Mouse (Mus musculus) layer of hippocampus, adult 8-10 months (tissue): ENCODE results near the gene Hspg2. TPM values are rescaled to one million over a fixed set of nuclear protein-coding genes. Genes with fewer than 3 reads are reported as not detected.

ENCODE experiments used
- DNase-seq, 2 experiments: peaks; one replicate each; pipeline ENCODE4 v3.0.0; 2022; ENCODE audit warnings: low spot score in 2 of 2
- total RNA-seq, 4 experiments: library from RNA; stranded (reverse); gene quantifications; 2 replicates each; pipeline ENCODE4 v1.2.4; 2022

Hspg2 gene
- total RNA-seq, 4 experiments from 2014 or later: 4.2 to 6.1 (median 5.6) TPM

GRCm38 (mm10) chr4:137498882-137499583 lies 30.5 kb downstream of the Hspg2 start:
- no peak for DNase-seq

- DNase-seq: no peak
Observed at GRCm38 (mm10) chr4:137500149-137500548, 31.6 kb downstream of the Hspg2 start.

- DNase-seq: no peak
Observed at GRCm38 (mm10) chr4:137500953-137501352, 32.4 kb downstream of the Hspg2 start.

GRCm38 (mm10) chr4:137502183-137502582 lies 33.6 kb downstream of the Hspg2 start:
- DNase-seq: no peak

DNA sequence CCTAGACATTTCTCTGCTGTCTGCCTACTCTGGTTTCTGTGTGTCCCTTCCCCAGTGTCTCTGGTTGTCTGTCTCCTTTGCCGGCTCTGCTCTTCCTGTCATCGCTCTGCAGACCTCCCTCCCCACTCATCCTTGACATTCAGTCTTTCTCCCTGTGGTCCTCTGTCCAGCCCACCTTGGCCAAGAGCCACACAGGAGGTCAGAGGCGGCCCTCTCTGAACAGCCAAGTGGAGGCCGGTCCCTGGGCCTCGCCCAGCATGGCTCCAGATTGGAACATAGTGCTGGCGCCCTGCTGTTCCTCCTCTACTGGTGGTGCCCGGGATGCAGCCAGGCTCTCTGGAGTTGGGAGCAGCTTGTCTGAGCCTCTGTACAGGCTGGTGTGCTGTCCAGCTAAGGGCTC lies 34.2 kb downstream of the Hspg2 start:
- DNase-seq: no peak

DNA sequence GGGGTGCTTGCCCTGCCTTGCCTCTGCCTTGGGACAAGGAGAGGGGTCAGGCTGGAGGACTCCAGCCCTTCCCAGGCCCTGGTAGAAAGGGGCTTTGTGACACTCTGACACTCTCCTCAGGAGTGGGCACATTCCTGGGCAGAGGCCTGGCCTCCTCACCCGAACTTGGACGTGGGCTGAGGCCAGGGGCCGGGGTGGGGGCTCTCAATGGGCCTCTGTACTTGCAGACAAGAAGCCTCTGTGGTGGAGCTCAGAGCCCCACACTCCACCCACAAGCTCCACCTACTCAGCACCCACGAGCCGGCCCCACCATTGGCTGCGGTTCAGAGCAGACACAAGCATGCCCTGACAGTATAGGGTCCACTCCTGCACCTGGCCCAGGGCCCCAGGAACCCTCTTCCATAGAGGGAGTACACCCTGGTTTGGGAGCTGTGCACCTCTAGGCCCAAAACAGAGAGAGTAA lies 35.0 kb downstream of the Hspg2 start:
- peak; percentile 18 to 42 for DNase-seq

DNA sequence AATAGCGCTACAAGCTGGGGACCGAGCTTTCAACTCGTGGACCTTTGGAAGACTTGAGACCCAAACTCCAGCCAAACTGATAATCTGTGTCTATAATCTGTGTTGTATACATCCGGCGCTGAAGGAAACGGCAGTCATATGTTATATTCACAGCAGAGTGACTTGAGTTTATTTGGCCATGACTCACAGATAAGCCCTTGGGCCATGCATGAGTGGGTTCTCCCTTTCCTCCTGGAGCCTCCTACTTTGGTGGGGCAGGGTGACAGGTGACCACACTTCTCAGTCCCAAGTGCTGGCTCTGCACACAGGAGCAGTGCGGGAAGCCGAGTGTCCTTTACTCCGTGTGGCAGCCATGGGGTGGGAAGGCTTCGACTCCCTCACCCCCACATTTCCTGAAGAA lies 38.1 kb downstream of the Hspg2 start:
- no peak for DNase-seq

GRCm38 (mm10) chr4:137509528-137509927 lies 41.0 kb downstream of the Hspg2 start:
- DNase-seq: no peak

DNA sequence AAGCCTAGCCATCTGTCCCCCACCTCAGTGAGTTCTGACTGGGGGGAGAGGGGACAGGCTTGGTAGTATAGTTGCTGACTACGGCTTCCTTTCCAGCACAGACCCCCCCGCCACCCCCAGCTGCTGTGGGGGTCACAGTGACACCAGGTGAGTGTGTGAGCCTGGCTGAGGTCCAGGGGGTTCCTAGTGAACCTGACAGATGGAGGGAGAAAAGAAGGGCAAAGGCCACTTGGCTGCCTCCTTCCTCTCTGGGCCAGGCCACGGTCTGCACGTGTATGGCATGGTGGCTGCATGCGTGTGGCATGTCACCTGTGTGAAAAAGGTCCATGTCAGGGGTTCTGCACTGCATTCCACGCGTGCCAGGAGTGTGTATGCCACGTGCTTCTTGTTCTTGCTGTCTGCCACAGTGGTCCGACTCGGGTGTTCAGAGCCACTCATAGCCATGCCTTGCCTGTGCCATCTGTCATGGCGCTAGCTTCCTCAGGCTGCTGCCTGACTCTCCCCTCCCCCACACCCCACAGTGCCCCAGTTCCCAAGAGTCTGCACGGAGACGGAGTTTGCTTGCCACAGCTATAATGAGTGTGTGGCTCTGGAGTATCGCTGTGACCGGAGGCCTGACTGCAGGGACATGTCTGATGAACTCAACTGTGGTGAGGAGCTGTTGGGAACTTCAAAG lies 41.6 kb downstream of the Hspg2 start:
- no peak for DNase-seq

- DNase-seq: no peak
Observed at GRCm38 (mm10) chr4:137512897-137513296, 44.3 kb downstream of the Hspg2 start.

DNA sequence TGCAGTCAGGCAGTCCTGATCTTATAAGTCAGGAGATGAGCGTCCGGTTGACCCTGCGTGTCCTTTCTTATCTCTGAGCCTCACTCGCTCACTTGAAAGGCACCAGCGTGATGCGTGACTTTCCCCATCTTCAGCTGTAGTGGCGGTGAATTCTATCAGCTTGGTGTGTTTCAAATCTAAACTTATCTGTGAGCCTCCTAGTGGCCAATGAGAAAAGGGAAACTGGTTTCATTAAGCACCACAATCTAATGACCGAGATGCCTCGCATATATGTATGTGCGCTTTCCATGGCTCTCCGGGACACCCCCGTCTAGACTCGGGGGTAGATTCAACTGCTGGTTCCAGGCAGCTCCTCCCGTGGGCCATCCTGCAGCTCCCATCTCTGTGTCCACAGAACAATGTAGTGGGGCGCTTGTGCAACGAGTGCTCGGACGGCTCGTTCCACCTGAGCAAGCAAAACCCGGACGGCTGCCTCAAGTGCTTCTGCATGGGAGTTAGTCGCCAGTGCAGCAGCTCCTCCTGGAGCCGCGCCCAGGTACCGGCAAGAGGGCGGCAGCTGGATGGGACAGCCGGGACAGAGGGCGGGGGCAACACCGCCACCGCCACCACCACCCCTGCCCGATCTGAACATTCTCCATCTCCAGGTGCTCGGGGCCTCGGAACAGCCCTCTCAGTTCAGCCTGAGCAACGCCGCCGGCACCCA lies 49.6 kb downstream of the Hspg2 start:
- DNase-seq: no peak

DNA sequence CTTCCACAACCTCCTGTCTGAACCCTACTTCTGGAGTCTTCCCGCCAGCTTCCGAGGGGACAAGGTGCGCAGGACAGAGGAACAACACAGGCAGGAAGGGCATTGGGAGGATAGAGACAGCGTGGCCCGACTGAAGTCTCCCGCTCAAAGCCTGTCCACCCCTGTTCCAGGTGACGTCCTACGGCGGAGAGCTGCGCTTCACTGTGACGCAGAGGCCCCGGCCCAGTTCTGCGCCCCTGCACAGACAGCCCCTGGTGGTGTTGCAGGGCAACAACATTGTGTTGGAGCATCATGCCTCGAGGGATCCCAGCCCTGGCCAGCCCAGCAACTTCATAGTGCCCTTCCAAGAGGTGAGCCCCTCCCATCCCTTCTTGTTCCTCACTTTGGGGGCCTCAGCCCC lies 50.2 kb downstream of the Hspg2 start:
- DNase-seq: no peak

DNA sequence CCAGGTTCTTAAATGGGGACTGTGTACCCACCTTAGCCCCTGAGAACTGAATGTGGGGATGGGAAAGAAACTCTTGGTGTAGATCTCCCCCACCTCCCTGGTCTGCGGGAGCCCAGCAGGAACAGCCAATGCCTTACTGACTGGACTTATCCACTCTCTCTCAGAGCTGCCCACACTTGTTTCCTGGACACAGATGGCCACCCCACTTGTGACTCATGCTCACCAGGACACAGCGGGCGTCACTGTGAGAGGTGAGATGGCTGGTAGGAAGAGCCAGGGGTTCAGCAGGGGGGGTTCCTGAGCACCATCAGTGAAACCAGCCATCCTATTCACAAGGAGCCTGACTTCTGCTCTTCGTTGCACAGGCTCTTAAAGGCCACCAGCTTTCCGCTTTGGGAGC lies 51.8 kb downstream of the Hspg2 start:
- DNase-seq: no peak

- no peak for DNase-seq
Observed at GRCm38 (mm10) chr4:137521966-137522365, 53.4 kb downstream of the Hspg2 start.

DNA sequence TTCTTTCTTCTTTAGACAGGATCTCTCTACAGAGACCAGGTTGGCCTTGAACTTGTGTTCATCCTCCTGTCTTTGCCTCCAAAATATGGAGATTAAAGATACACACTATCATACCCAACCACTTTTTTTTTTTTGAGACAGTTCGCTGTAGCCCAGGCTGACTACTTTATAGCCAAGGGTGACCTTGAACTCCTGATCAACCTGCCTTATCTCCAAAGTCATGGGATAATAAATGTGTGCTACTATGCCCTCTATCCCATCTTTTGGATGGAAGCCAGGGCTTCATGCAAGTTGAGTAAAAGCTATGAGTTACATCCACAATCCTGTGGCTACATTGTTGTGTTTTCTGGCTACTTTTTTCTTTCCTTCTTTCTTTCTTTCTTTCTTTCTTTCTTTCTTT lies 56.9 kb downstream of the Hspg2 start:
- no peak for DNase-seq

DNA sequence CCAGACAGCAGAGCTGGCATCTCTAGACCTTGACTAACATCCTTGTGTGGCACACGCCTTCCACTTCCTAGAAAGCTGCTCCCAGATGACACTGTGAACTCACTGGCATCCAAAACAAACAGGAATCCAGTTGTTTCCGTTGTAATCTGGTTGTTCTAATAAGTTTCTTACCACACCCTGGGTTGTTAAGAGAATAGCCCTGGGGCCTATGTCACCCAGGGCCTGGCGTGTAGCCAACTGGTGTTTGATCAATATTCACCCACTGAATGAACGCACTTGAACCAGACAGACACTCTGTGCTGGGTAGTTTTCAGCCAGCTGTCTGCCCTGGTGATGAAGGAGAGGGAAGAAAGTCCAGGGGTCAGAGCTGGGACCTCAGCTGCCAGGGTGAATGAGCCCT lies 58.8 kb downstream of the Hspg2 start:
- DNase-seq: no peak

DNA sequence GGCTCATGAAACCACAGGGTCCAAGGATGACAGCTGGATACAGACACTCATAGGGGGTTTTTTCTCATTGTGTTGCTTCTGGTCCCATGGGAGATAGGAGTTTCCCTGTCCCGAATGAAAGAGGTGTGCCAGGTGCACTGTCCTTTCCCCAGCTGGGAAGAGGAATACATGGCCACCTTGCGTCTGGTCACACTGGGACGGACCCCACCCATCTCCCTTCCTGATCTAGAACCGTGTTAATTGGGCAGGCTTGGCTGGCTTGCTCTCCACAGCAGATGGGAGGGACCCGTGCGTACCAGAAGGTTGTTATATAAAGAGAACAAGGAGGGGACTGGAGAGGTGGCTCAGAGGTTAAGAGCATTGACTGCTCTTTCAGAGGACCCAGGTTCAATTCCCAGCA lies 59.3 kb downstream of the Hspg2 start:
- DNase-seq: no peak

DNA sequence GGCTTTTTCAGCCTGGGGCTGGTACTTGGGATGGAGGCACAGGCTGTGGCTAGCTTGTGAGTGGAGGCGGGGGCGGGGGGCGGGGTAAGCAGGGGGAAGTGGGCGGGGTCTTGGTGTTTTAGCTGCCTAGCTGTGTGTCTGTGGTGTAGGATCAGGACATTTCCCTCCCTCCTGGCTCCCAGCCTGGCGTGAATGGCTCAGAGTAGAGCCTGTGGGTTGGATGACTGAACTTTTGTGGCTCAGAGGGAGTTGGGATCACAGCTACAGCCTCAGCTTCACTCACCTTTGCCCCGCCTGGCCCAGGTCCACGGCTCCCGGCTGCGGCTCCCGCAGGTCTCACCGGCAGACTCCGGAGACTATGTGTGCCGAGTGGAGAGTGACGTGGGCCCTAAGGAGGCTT lies 71.8 kb downstream of the Hspg2 start:
- no peak for DNase-seq

DNA sequence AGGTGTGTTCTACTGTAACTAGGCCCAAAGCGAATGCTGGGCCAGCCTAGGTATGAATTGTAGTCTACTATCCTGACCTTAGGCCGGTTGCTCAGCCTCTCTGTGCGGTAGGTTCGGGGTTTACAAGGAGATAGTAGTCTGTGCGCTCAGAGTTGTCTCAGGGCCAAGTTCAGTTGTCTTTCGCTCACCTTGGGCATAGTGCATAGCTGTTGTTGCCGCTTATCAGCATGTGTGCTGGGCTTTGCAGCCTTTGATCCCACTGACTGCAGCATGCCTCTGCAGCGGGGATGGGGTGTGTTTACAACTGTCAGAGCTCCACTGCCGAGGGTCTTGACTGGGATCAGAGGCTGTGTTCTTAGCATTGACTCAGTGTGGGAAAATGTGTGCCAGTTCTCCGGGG lies 74.4 kb downstream of the Hspg2 start:
- DNase-seq: no peak

GRCm38 (mm10) chr4:137545568-137545967 lies 77.0 kb downstream of the Hspg2 start:
- no peak for DNase-seq

GRCm38 (mm10) chr4:137546003-137546525 lies 77.5 kb downstream of the Hspg2 start:
- DNase-seq: peak in 1 of 2 experiments; percentile 33

DNA sequence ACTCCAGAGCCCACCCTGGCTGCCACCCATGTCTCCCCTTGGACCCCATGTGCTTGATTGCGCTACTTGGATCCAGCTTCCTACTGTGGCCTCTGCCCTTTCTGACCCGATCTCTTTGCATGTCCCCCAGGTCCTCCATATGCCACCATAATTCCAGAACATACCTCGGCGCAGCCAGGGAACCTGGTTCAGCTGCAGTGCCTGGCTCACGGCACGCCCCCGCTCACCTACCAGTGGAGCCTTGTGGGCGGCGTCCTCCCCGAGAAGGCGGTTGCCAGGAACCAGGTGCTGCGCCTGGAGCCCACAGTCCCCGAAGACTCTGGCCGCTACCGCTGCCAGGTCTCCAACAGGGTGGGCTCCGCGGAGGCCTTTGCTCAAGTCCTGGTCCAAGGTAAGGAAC lies 84.9 kb downstream of the Hspg2 start:
- DNase-seq: no peak
